Mouse (Mus musculus) embryonic facial prominence, embryonic 11.5 days (tissue): ENCODE results near the gene Spsb1. TPM values are rescaled to one million over a fixed set of nuclear protein-coding genes. Genes with fewer than 3 reads are reported as not detected.

Experiments used
- ATAC-seq: fragments of 200-750 bp; cut with Nextera tagmentation; replicated peaks from 2 replicates; pipeline ENCODE4 v1.8.0; 2017; ENCODE audit warnings: low read depth; ENCODE audit not compliant: insufficient number of reproducible peaks, low FRiP score, low TSS enrichment
- DNase-seq: peaks from one replicate; pipeline ENCODE4 v3.0.0-alpha.2; 2015; ENCODE audit warnings: low spot score
- H3K27ac ChIP-seq: fragments of 300-500 bp; sonication (generic); replicated peaks from 2 replicates; pipeline ENCODE4 v1.5.1; 2014; ENCODE audit warnings: mild to moderate bottlenecking, low read depth, low read length, control low read depth
- H3K27me3 ChIP-seq: fragments of 300-500 bp; sonication (generic); 2 replicates; pipeline ENCODE4 v1.6.1; 2014; ENCODE audit warnings: mild to moderate bottlenecking, low read length, moderate library complexity, mixed read lengths; ENCODE audit not compliant: control insufficient read depth, insufficient read depth
- H3K36me3 ChIP-seq: fragments of 300-500 bp; sonication (generic); replicated peaks from 2 replicates; pipeline ENCODE4 v1.6.1; 2014; ENCODE audit warnings: low read depth, mild to moderate bottlenecking, low read length, moderate library complexity, mixed read lengths; ENCODE audit not compliant: control insufficient read depth, insufficient read depth
- H3K4me1 ChIP-seq: fragments of 300-500 bp; sonication (generic); 2 replicates; pipeline ENCODE4 v1.6.1; 2014; ENCODE audit warnings: low read length, mixed read lengths; ENCODE audit not compliant: control insufficient read depth, insufficient read depth
- H3K4me2 ChIP-seq: fragments of 300-500 bp; sonication (generic); 2 replicates; pipeline ENCODE4 v1.6.1; 2014; ENCODE audit warnings: low read depth, mild to moderate bottlenecking, control low read depth, low read length, moderate library complexity
- H3K4me3 ChIP-seq: fragments of 300-500 bp; sonication (generic); 2 replicates; pipeline ENCODE4 v1.5.1; 2014; ENCODE audit warnings: low read depth, low read length, control low read depth
- H3K9ac ChIP-seq: fragments of 300-500 bp; sonication (generic); replicated peaks from 2 replicates; pipeline ENCODE4 v1.6.1; 2014; ENCODE audit warnings: mild to moderate bottlenecking, control low read depth, low read length
- H3K9me3 ChIP-seq: fragments of 300-500 bp; sonication (generic); replicated peaks from 2 replicates; pipeline ENCODE4 v1.6.1; 2016; ENCODE audit warnings: mild to moderate bottlenecking, low read length, inconsistent platforms, mixed read lengths; ENCODE audit not compliant: control insufficient read depth
- whole genome bisulfite sequencing: fragments of 180-500 bp; shearing (Covaris S2); extraction: QIAGEN DNeasy Blood & Tissue Kit; methylation state at CpG from one replicate; pipeline ENCODE4 v1.1.7; 2014; 5-methylcytosine and 5-hydroxymethylcytosine counted together
- polyA plus RNA-seq: library from polyadenylated mRNA; unstranded; fragments of >200 nt; fragmentation: Nextera tagmentation; extraction: Ambion mirVana; gene quantifications from 2 replicates; pipeline ENCODE4 v1.2.1, GENCODE M21; 2014

The Spsb1 gene
- 16.7 and 18.8 TPM in 2 replicates for polyA plus RNA-seq

- H3K4me2 ChIP-seq = peak within 1 kb of the TSS; percentile 93
- H3K9ac ChIP-seq = peak within 1 kb of the TSS; percentile 77
- H3K4me1 ChIP-seq = peaks cover 6% of the 10 kb centered on the region
- no peaks in the 10 kb centered on the region for H3K9me3 ChIP-seq
- ATAC-seq (peak; percentile 88), DNase-seq (peak; percentile 97)
- H3K4me3 ChIP-seq = peak within 1 kb of the TSS; percentile 80
- peak within 1 kb of the TSS; percentile 59; the same call in 1 of the 2 replicates for H3K27ac ChIP-seq
- under 1% methylated on average over 49 of the region's 51 CpGs for WGBS
- H3K36me3 ChIP-seq = no peaks in the 10 kb centered on the region; the same call in 1 of the 2 replicates
- H3K27me3 ChIP-seq = peaks cover 5% of the 10 kb centered on the region
Observed at GRCm38 (mm10) chr4:149954893-149955439, at the start of gene Spsb1. Gene Spsb1 (minus strand): TSS chr4:149955043.

DNA sequence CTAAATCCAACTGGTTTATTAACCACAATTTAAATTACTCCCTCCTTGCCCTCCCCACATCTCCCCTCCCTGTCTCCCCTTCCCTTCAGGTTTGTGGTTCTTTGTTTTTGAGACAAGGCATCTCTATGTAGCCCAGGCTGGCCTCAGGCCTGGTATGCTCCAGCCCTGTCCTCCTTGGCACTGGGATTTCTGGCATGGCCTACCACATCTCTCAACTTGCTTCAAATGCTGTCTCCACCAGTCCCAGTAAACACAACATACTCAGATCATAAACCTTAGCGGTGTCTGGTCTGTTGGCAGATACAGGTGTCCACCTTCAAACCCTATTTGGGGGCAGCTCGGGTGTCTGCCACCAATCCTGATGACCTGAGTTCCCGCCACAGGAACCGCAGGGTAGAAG, 48.8 kb upstream of the Spsb1 start:
- Histone ChIP-seq H3K9ac (no peak overlapping the region), H3K36me3 (no peaks in the 10 kb centered on the region), H3K4me2 (no peak overlapping the region), H3K27ac (no peak overlapping the region), H3K4me1 (no peaks in the 10 kb centered on the region; the same call in 1 of the 2 replicates), H3K27me3 (no peaks in the 10 kb centered on the region), H3K9me3 (no peaks in the 10 kb centered on the region), H3K4me3 (no peak overlapping the region)
- DNase-seq (no peak), ATAC-seq (no peak)
- WGBS = 85% methylated on average over 4 of the region's 4 CpGs

DNA sequence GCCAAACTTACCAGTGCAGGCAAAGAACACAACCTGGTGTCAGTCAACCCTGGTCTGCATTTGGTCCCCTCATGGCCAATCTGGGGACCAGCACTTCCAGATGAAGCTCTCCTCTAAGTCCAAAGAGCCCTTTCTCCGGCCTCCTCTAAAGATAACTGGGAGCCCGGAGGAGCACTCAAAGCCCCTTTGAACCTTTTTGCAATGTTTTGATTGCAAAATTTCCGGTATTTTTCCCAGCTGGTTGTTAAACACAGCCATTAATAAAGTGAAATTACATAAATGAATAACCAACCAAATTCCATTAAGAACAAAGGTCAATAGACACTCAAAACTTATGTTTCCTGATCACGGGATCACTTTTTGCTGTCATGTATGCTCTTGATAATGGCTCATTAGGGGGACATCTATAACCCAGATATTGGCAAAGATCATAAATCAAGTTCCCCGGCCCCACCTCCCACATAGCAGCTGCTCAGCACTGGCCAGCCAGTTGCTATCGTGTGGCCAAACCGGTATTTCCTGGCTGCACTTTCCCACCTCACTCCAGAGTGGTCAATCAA, 48.3 kb upstream of the Spsb1 start:
- Histone ChIP-seq H3K4me1 (no peaks in the 10 kb centered on the region; the same call in 1 of the 2 replicates), H3K27me3 (no peaks in the 10 kb centered on the region), H3K4me3 (no peak overlapping the region), H3K36me3 (no peaks in the 10 kb centered on the region), H3K4me2 (no peak overlapping the region), H3K9ac (no peak overlapping the region), H3K9me3 (no peaks in the 10 kb centered on the region), H3K27ac (no peak overlapping the region)
- no peak for DNase-seq
- WGBS = 69% methylated on average over 7 of the region's 7 CpGs
- ATAC-seq = no peak

- DNase-seq = no peak
- Histone ChIP-seq H3K4me2 (no peak overlapping the region), H3K9ac (no peak overlapping the region), H3K27me3 (no peaks in the 10 kb centered on the region), H3K9me3 (no peaks in the 10 kb centered on the region), H3K27ac (no peak overlapping the region), H3K4me1 (no peaks in the 10 kb centered on the region; the same call in 1 of the 2 replicates), H3K4me3 (no peak overlapping the region), H3K36me3 (no peaks in the 10 kb centered on the region)
- whole genome bisulfite sequencing = 67% methylated on average over 12 of the region's 12 CpGs
- no peak for ATAC-seq
Observed at GRCm38 (mm10) chr4:150002021-150002528, 47.2 kb upstream of the Spsb1 start.

- 60% methylated on average over 10 of the region's 10 CpGs for WGBS
- Histone ChIP-seq H3K4me2 (no peak overlapping the region), H3K9ac (no peak overlapping the region), H3K4me1 (no peaks in the 10 kb centered on the region; the same call in 1 of the 2 replicates), H3K4me3 (no peak overlapping the region), H3K36me3 (no peaks in the 10 kb centered on the region), H3K9me3 (no peaks in the 10 kb centered on the region), H3K27me3 (no peaks in the 10 kb centered on the region), H3K27ac (no peak overlapping the region)
- no peak for DNase-seq
- no peak for ATAC-seq
Observed at GRCm38 (mm10) chr4:150001221-150001860, 46.5 kb upstream of the Spsb1 start.

DNA sequence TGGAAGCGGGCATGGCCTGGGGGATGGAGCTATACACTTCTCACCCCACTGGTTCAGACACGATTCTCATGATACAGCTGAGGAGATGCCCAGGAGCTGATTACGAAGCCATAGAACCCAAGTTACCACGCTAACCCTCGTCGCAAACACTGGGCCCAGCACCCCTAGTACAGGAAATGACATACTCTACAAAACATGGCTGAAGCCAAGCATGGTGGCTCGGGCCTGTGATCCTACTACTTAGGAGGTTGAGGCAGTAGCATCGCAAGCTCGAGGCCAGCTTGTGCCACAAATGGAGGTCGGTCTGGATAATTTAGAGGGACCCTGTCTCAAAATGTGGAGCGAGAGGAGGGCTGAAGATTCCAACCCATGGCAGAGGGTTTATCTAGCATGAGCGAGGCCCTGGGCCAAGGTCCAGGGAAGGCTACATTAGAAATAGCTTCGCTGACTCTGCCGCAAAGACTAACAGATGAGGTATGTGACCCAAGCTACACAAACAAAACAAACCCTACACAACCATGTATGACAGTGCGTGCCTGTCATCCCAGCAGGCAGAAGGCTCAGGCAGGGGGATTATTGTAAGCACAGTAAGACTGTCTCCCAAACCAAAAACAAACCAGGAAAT, 45.2 kb upstream of the Spsb1 start:
- Histone ChIP-seq H3K4me2 (no peak overlapping the region), H3K27me3 (no peaks in the 10 kb centered on the region), H3K4me1 (no peaks in the 10 kb centered on the region; the same call in 1 of the 2 replicates), H3K9ac (no peak overlapping the region), H3K4me3 (no peak overlapping the region), H3K36me3 (no peaks in the 10 kb centered on the region), H3K9me3 (no peaks in the 10 kb centered on the region), H3K27ac (no peak overlapping the region)
- ATAC-seq = no peak
- 86% methylated on average over 15 of the region's 15 CpGs for WGBS
- no peak for DNase-seq

- no peak overlapping the region for H3K9ac ChIP-seq
- ATAC-seq (no peak), DNase-seq (no peak)
- no peaks in the 10 kb centered on the region; the same call in 1 of the 2 replicates for H3K4me1 ChIP-seq
- H3K27me3 ChIP-seq = no peaks in the 10 kb centered on the region
- no peaks in the 10 kb centered on the region for H3K9me3 ChIP-seq
- H3K4me2 ChIP-seq = no peak overlapping the region
- no peaks in the 10 kb centered on the region for H3K36me3 ChIP-seq
- 82% methylated on average over 9 of the region's 9 CpGs for WGBS
- H3K27ac ChIP-seq = no peak overlapping the region
- H3K4me3 ChIP-seq = no peak overlapping the region
Observed at GRCm38 (mm10) chr4:149999510-149999900, 44.7 kb upstream of the Spsb1 start.
